Mouse (Mus musculus) bone marrow macrophage, adult 2 months (primary cell): ENCODE measurements at regions not wholly inside any gene's neighbourhood (a gene's known extent, or its start where the extent isn't known, plus 50 kb on each side); places are given as distances from the start of the nearest gene placed in this dataset.

Experiments used
- CTCF ChIP-seq: IDR thresholded peaks from 2 replicates; pipeline ENCODE4 v1.5.1; 2012; ENCODE audit warnings: low read depth, mild to moderate bottlenecking, low read length, moderate library complexity
- POLR2A ChIP-seq: IDR thresholded peaks from 2 replicates; pipeline ENCODE4 v1.6.1; 2012; ENCODE audit warnings: mild to moderate bottlenecking, low read depth, low read length, borderline replicate concordance

DNA sequence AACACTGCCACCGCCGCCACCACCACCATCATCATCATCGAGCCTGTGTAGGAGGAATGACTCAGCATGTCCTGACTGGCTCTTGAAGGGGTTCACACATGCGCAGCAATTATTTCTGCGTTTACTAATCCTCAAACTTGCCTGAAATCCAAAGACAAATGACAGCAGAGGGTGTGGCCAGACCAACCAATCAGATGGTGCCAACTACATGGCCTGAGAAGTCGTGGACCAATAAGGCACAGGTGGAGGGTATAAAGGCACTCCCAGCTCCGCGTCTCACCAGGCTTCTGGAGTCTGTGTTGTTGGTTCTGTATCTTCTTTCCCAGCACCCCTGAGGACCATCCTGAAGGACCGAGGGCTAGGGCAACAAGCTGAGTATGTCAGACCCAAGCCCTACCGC is 123.1 kb upstream of the Eomes start:
- TF ChIP-seq CTCF (no peak), POLR2A (no peak)
